Mouse (Mus musculus) megakaryocyte, embryonic 14.5 days (primary cell): ENCODE data around the gene Gm1043. TPM values are rescaled to one million over a fixed set of nuclear protein-coding genes. Genes with fewer than 3 reads are reported as not detected.

Experiments used
- H3K27me3 ChIP-seq: replicated peaks from 2 replicates; pipeline ENCODE3; 2012; ENCODE audit warnings: inconsistent platforms
- H3K36me3 ChIP-seq: replicated peaks from 2 replicates; pipeline ENCODE3; 2012; ENCODE audit warnings: low read length, inconsistent platforms, mixed read lengths
- H3K4me1 ChIP-seq: 2 replicates; pipeline ENCODE4 v1.6.1; 2012; ENCODE audit warnings: inconsistent platforms
- H3K4me3 ChIP-seq: replicated peaks from 2 replicates; pipeline ENCODE3; 2012; ENCODE audit warnings: moderate library complexity, mild to moderate bottlenecking, inconsistent platforms
- H3K9me3 ChIP-seq: 2 replicates; pipeline ENCODE4 v1.6.1; 2012; ENCODE audit warnings: inconsistent platforms
- FLI1 ChIP-seq: IDR thresholded peaks from 2 replicates; pipeline ENCODE4 v1.6.1; 2012; ENCODE audit warnings: low read length, inconsistent platforms, mixed read lengths
- GATA1 ChIP-seq: IDR thresholded peaks from 3 replicates; pipeline ENCODE4 v1.6.1; 2012; ENCODE audit warnings: mixed read lengths, low read length, inconsistent platforms, borderline replicate concordance
- polyA plus RNA-seq: library from polyadenylated mRNA; stranded (reverse); fragments of >175 nt; gene quantifications from 2 replicates; pipeline ENCODE4 v1.2.3, GENCODE M21; 2012; ENCODE audit warnings: low replicate concordance; ENCODE audit not compliant: insufficient read depth

The Gm1043 gene
- polyA plus RNA-seq, 1 experiment, result not detected

GRCm38 (mm10) chr5:37245651-37246050 lies 160.5 kb downstream of the Gm1043 start:
- TF ChIP-seq FLI1 (no peak), GATA1 (no peak)
- Histone ChIP-seq H3K4me1 (peaks cover 11% of the 10 kb centered on the region; the same call in 1 of the 2 replicates), H3K27me3 (peaks cover 78% of the 10 kb centered on the region), H3K36me3 (no peaks in the 10 kb centered on the region), H3K9me3 (peaks cover 19% of the 10 kb centered on the region), H3K4me3 (peak overlapping the region; percentile 42)

GRCm38 (mm10) chr5:37246138-37246910 lies 161.2 kb downstream of the Gm1043 start:
- no peak overlapping the region for H3K4me3 ChIP-seq
- H3K9me3 ChIP-seq, result peaks cover 17% of the 10 kb centered on the region
- peaks cover 11% of the 10 kb centered on the region; the same call in 1 of the 2 replicates for H3K4me1 ChIP-seq
- no peaks in the 10 kb centered on the region for H3K36me3 ChIP-seq
- peaks cover 71% of the 10 kb centered on the region for H3K27me3 ChIP-seq
- TF ChIP-seq FLI1 (no peak), GATA1 (no peak)

- peaks cover 60% of the 10 kb centered on the region for H3K27me3 ChIP-seq
- no peak for TF ChIP-seq GATA1
- no peak for TF ChIP-seq FLI1
- peaks cover 5% of the 10 kb centered on the region; the same call in 1 of the 2 replicates for H3K4me1 ChIP-seq
- no peak overlapping the region for H3K4me3 ChIP-seq
- H3K9me3 ChIP-seq, result peaks cover 6% of the 10 kb centered on the region
- no peaks in the 10 kb centered on the region for H3K36me3 ChIP-seq
Measured at GRCm38 (mm10) chr5:37247456-37247855, 162.3 kb downstream of the Gm1043 start.

GRCm38 (mm10) chr5:37248870-37249269 lies 163.7 kb downstream of the Gm1043 start:
- Histone ChIP-seq H3K27me3 (peaks cover 46% of the 10 kb centered on the region), H3K9me3 (no peaks in the 10 kb centered on the region; the same call in 1 of the 2 replicates), H3K4me1 (peaks cover 5% of the 10 kb centered on the region; the same call in 1 of the 2 replicates), H3K36me3 (no peaks in the 10 kb centered on the region), H3K4me3 (no peak overlapping the region)
- TF ChIP-seq GATA1 (no peak), FLI1 (no peak)

GRCm38 (mm10) chr5:37251596-37251995 lies 166.4 kb downstream of the Gm1043 start:
- no peaks in the 10 kb centered on the region; the same call in 1 of the 2 replicates for H3K4me1 ChIP-seq
- no peaks in the 10 kb centered on the region for H3K9me3 ChIP-seq
- H3K36me3 ChIP-seq, result no peaks in the 10 kb centered on the region
- peaks cover 18% of the 10 kb centered on the region for H3K27me3 ChIP-seq
- no peak overlapping the region for H3K4me3 ChIP-seq
- no peak for TF ChIP-seq GATA1

GRCm38 (mm10) chr5:37252101-37252804 lies 167.1 kb downstream of the Gm1043 start:
- H3K4me3 ChIP-seq, result no peak overlapping the region
- H3K9me3 ChIP-seq, result no peaks in the 10 kb centered on the region
- no peaks in the 10 kb centered on the region for H3K4me1 ChIP-seq
- TF ChIP-seq FLI1 (no peak), GATA1 (no peak)
- H3K27me3 ChIP-seq, result peaks cover 13% of the 10 kb centered on the region
- H3K36me3 ChIP-seq, result no peaks in the 10 kb centered on the region

- Histone ChIP-seq H3K4me1 (no peaks in the 10 kb centered on the region), H3K27me3 (no peaks in the 10 kb centered on the region), H3K36me3 (no peaks in the 10 kb centered on the region), H3K4me3 (no peak overlapping the region), H3K9me3 (no peaks in the 10 kb centered on the region)
- TF ChIP-seq FLI1, result no peak
- no peak for TF ChIP-seq GATA1
Measured at GRCm38 (mm10) chr5:37254523-37254922, 169.4 kb downstream of the Gm1043 start.

GRCm38 (mm10) chr5:37256823-37257222 lies 171.7 kb downstream of the Gm1043 start:
- Histone ChIP-seq H3K9me3 (no peaks in the 10 kb centered on the region), H3K4me3 (no peak overlapping the region), H3K4me1 (no peaks in the 10 kb centered on the region), H3K27me3 (peaks cover 2% of the 10 kb centered on the region), H3K36me3 (no peaks in the 10 kb centered on the region)
- TF ChIP-seq GATA1, result no peak
- TF ChIP-seq FLI1, result no peak

GRCm38 (mm10) chr5:37257243-37257642 lies 172.1 kb downstream of the Gm1043 start:
- no peak overlapping the region for H3K4me3 ChIP-seq
- H3K4me1 ChIP-seq, result no peaks in the 10 kb centered on the region
- peaks cover 2% of the 10 kb centered on the region for H3K27me3 ChIP-seq
- H3K9me3 ChIP-seq, result no peaks in the 10 kb centered on the region
- no peak for TF ChIP-seq FLI1
- no peak for TF ChIP-seq GATA1
- no peaks in the 10 kb centered on the region for H3K36me3 ChIP-seq

GRCm38 (mm10) chr5:37261734-37262133 lies 176.6 kb downstream of the Gm1043 start:
- H3K9me3 ChIP-seq, result no peaks in the 10 kb centered on the region
- H3K36me3 ChIP-seq, result no peaks in the 10 kb centered on the region
- no peak overlapping the region for H3K4me3 ChIP-seq
- TF ChIP-seq FLI1 (no peak), GATA1 (no peak)
- H3K4me1 ChIP-seq, result no peaks in the 10 kb centered on the region
- peaks cover 2% of the 10 kb centered on the region for H3K27me3 ChIP-seq
